Mouse (Mus musculus): Measurements from ENCODE around the gene Slc35a2.
"Not testable (repeated sequence)": the region's sequence is repeated elsewhere in the genome, so short reads cannot be mapped to it uniquely, and the experiment has no call there.

Gene Slc35a2

GRCm38 (mm10) chrX:7907735-7908134 lies 23.9 kb downstream of the Slc35a2 start, which contains the start of gene Gm10491:
Gene Gm10491 (minus strand): TSS chrX:7907835.
- no peak for DNase-seq (ENCODE audit: low read depth, low spot score)

DNA sequence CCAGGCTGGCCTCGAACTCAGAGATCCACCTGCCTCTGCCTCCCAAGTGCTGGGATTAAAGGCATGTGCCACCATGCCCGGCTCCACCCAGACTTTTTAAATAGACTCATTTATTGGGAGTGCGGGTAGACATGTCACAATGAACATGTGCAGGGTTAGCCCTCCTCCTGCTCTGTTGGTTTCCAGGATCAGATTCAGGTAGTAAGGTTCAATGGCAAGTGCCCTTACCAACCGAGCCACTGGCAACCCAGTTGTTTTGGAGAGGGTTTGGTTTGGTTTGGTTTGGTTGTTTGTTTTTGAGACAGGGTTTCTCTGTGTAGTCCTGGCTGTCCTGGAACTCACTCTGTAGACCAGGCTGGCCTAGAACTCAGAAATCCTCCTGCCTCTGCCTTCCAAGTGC lies 25.4 kb downstream of the Slc35a2 start, which contains the start of gene Gm10490:
TSS of gene Gm10490 (plus strand) at position 301 of the 400 bp plus-strand sequence.
- not testable (repeated sequence) for DNase-seq (ENCODE audit: low read depth, low spot score)

DNA sequence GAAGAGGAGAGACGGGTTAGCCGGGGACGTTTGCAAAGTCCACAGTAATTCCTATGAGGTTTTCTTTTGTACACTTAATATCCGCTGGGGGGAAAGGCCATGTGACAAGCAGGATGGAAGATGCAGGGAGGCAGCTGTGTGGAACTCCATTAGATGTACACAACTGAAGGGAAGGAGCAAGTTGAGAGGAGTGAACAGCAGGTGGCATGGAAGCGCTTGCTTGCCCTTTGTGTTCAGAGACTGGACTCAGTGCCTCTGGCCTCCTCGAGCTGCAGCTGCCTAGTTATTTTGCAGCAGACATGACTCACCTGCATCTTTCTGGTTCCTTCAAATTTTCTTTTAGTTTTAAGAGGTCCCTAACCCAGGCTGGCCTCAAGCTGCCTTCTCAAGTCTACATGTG lies 26.6 kb downstream of the Slc35a2 start:
- no peak for DNase-seq (ENCODE audit: low read depth, low spot score)

GRCm38 (mm10) chrX:7915669-7916068 lies 31.8 kb downstream of the Slc35a2 start:
- not testable (repeated sequence) for DNase-seq (ENCODE audit: low read depth, low spot score)

DNA sequence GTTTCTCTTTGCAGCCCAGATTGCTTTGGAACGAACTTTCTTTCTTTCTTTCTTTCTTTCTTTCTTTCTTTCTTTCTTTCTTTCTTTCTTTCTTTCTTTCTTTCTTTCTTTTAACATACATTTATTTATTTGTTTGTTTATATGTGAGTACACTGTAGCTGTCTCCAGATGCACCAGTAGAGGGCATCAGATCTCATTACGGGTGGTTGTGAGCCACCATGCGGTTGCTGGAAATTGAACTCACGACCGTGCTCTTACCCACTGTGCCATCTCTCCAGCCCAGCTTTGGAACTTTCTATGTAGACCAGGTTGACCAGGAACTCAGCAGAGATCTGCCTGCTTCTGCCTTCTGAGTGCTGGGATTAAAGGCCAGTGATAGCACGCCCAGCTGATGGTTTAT lies 34.1 kb downstream of the Slc35a2 start:
- not testable (repeated sequence) for DNase-seq (ENCODE audit: low read depth, low spot score)

DNA sequence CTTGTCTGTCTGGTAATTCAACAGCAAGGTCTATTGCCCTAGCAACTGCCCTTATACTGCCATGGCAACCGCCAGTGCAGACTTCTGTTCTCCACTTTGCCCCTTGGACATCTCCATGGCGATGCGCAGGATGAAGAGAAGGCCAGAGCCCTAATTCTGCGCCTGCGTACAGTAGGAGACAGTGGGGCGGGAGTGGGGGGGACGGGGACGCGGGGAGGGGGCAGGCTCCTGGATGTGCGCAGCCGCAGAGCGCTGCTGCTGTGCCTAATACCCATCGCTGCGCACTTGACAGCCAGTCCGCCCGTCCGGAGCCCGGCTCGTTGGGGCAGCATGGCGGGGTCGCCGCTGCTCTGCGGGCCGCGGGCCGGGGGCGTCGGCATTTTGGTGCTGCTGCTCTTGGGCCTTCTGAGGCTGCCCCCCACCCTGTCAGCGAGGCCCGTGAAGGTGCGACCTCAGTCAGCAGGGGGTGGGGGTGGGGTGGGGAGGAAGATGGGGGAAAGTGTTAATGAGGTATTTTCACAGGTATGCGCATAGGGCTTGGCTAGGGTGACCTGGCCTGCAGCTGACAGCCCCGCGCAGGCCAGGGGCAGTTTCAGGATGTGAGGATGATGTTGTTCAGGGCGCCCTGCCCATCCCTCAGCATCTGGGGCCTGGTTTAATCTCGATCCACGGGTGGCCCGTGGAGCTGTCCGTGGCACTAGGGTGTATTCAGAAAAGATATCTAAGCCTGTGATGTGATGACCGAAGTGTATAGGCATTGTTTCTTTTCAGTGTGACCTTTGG lies 36.0 kb downstream of the Slc35a2 start, which contains the start of gene Pcsk1n:
TSS of gene Pcsk1n (plus strand) at position 222 of the 783 bp plus-strand sequence.
- no peak for DNase-seq (ENCODE audit: low read depth, low spot score)

GRCm38 (mm10) chrX:7922032-7922431 lies 38.2 kb downstream of the Slc35a2 start:
- no peak for DNase-seq (ENCODE audit: low read depth, low spot score)

GRCm38 (mm10) chrX:7926266-7926665 lies 42.4 kb downstream of the Slc35a2 start:
- no peak for DNase-seq (ENCODE audit: low read depth, low spot score)

GRCm38 (mm10) chrX:7927116-7927515 lies 43.3 kb downstream of the Slc35a2 start:
- no peak for DNase-seq (ENCODE audit: low read depth, low spot score)

- DNase-seq (ENCODE audit: low read depth, low spot score) = no peak
These were observed 44.5 kb downstream of the Slc35a2 start, which contains the start of gene Eras for GRCm38 (mm10) chrX:7928270-7928790. Gene Eras (minus strand): TSS chrX:7928607.

DNA sequence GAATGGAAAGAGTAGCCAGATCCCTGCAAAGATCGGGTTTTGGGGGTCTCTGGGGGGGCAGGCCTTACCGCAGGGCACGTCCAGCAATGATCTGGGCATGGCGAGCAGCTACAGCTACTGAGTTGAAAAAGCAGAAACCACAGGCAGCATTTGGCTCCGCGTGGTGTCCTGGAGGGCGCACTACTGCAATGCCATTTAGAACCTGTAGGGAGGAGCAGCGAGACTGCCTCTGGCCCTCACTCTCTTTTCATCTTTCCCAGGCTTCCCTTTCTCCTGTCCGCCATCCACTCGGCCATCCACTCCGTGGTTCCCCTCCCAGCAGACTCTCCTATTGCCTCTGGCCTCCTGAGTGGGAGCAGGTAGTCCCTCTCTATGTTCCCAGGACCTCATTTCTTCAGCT lies 53.0 kb downstream of the Slc35a2 start:
- no peak for DNase-seq (ENCODE audit: low read depth, low spot score)

- DNase-seq (ENCODE audit: low read depth, low spot score) = no peak
These were observed 53.8 kb downstream of the Slc35a2 start for GRCm38 (mm10) chrX:7937667-7938066.
